Mouse (Mus musculus): ENCODE data around the gene Fbxl18.
A peak's percentile ranks its signal among the peaks of the same experiment; 100 is the strongest.

Gene Fbxl18

DNA sequence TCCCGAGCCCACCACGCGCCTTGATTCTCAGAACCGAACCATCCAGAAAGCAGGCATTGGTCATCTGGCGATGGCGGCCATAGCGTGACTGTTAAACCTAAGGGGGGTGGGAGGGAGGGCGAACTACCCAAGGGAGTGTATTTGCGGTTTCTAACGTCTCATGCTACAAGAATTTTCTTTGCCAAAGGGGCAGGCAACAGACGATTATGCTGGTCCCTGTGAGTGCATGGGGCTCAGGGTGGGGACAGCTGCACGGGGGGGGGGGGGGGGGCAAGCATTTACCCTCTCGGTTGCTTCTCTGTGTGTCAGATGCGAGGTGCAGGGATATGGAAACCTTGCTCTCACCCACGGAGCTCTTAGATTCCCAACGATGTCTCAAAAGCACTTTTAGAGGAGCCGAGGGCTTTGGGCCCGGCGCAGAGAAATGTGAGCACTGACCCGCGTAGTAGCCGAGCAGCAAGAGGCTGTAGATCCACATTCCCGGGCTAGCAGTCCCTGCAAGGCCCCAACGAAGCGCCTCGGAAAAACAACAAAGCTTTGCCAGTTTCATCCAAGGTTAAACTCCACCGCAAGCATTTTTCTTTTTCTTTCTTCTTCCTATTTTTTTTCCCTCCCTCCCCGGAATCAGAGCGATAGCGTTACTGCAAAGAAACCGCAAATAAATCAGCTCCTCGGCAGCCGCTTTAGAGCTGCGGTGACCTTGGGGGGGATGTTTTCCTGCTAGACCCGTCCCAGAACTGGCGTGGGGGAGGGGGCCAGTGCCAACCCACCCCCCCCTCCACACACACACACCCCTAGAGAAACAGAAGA is 72.7 kb downstream of the Fbxl18 start:
- peak; percentile 59 for DNase-seq (ENCODE audit: low spot score)

DNA sequence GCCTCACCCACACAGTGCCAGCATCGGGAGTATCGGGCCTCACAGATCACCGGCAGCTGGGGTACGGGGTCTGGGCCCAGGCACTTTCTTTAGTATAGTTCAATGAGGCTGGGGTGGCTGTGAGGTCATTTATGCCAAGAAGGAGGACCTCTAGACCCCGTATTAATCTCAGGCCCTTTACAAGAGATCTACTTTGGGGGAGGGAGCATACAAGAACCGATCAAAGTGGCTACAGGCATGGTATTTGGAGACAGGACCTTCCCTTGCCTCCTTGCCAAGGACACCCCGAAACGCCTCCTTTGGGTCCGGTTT is 73.3 kb downstream of the Fbxl18 start:
- DNase-seq (ENCODE audit: low spot score) = no peak

DNA sequence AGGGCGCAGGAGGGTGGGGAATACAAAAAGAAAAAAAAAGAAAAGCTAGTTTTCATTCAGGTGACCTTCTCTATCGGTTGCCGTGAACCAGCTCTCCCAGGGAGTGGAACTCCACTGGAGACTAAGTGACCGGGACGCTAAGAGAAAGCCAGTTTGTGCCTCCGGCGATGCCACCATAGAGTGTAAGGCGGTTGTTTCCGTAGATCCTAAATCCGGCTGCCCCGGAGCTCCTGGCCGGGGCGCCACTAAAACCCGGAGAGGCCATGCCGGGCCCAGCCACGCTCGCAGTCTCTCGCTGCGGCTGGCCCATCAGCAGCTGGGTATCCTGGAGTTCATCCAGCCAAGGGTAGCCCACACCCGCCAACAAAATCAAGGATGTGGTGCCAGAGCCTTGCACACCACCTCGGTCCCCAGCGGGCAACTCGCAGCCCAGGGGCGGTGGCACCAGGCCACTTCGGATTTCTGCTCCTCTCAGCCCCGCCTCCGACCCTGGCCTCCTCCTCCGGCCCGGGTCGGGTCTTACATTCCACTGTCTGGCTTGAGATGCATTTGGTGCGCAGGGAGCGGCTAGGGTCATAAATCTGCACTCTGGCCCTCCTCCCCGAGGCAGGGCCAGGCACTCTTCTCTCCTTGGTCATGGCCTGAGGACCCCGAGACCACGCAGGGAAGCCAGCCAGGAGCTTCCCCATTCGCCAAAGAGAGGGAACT is 73.8 kb downstream of the Fbxl18 start:
- DNase-seq (ENCODE audit: low spot score) = peak; percentile 96

DNA sequence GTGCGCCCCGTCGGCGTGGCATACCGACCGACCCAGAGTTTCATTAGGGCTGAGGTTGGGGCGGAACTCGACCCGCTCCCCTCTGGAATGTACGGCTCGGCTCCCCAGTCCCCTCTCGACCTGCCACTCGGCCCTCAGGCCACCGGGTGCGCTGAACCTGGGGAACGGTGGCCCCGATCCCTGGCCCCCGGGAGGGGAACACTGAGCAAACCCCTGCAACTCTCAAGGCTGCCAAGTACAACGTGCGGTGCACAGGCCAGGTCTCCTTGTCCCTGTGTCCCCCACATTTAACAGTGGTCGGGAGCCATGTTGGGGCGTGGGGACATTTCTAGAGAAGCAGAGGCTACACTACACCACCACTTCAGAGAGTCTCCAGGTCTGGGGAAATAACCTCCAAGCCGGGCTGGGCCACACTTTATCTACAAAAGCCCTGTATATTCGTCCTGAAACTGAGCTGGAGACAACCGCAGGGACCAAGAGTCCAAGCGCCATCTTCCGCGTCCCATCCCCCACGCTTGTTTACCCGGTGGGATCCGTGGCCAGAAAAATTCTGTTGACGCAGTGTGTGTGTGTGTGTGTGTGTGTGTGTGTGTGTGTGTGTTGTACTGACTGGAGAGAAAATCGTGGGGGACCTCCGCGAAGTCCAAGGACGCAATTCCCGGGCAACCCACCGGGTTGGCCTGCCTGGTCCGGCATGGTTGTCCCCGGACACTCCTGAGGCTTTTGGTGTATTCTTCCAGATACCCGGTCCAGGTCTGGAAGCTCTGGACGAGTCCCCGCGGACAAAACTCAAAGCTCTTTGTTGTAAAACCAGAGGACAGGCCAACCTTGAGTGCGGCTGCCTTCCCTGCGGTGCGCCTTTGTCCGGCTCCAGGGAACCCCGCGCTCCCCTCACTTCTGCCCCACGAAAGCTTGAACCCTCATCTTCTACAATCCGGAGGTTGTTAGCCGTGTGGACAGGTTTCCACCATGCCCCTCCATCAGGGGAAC is 74.7 kb downstream of the Fbxl18 start:
- peak; percentile 75 for DNase-seq (ENCODE audit: low spot score)

DNA sequence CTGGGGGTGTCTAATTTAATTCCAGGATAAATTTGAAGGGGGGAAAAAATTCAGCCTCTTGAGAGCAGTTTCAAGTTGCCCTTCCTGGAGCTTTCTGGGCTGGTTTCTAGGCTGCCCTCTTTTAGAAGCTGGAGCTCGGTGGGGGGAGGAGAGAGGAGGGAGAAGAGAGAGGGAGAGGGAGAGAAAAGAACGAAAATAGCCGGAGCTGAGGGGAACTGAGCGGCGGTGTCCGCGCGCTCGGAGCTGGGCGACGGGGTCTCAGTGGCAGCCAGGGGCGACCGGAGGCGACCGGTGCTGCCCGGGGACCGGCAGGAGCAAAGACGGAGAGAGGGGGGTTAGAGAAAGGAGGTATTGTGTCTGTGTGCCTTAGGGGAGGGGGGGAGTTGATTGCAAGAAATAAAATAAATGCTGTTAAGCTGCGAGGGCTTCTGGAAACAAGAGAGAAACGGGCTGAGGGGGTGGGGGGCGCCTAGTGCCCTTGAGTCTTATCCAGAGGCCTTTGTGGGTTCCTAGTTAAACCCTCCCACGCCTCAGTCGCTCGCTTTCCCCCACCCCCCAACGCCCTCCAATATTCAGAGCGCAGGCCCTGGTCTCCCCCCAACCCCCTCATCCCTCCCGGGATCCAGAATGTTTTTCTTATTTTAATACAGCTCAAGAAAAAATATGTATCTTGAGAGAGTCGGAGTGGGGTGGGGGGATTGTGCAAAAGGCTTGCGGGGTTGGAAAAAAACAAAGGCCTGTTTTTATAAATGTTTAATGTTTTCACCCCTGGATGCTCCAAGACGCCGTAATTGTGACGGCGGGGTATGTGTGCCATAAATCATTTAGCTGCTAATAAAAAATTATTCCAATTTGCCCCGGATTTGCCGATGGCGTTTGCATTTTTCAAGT is 75.6 kb downstream of the Fbxl18 start:
- DNase-seq (ENCODE audit: low spot score) = peak; percentile 82

DNA sequence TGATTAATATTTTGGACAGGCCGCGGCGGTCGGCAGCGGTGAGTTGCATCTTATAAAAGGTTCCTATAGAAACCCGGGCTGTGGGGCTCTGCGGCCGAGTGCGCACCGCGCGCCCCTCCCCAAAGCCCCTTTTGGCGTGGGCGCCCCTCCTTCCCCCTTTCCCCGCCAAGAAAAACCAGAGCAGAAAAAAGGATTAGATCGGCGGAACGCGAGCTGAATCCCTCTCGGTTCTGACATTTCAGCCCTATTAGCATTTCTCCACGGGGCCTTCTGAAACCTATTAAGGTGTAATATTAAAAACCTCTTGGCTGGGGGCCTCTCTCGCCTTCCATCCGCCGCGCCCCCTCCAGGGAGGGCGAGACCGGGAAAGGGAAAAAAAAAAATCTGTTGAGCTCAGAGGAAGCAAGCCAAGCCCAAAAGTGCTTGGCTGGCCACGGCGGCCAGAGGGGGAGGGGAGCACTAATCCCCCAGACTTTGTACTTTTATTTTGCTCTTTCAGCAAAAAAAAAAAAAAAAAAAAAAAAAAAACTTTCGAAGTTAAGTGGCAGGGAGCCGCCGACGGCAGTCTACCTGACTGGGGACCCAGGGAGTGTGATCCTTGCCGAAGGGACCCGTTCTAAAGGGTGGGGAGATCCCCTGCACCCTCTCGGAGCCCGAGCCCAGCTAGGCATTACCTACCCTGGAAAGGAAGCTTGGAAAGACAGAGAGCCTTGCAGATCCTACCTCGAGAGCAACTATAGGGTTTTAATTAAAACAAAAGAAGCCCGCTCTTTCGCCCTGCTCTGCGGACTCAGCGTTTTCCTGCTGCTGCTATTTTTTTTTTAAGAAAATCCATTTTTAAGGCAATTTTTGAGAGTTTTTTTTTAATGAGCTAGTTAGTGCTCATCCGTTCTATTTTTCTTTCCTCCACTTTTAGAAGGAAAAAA is 76.5 kb downstream of the Fbxl18 start:
- peak; percentile 83 for DNase-seq (ENCODE audit: low spot score)

DNA sequence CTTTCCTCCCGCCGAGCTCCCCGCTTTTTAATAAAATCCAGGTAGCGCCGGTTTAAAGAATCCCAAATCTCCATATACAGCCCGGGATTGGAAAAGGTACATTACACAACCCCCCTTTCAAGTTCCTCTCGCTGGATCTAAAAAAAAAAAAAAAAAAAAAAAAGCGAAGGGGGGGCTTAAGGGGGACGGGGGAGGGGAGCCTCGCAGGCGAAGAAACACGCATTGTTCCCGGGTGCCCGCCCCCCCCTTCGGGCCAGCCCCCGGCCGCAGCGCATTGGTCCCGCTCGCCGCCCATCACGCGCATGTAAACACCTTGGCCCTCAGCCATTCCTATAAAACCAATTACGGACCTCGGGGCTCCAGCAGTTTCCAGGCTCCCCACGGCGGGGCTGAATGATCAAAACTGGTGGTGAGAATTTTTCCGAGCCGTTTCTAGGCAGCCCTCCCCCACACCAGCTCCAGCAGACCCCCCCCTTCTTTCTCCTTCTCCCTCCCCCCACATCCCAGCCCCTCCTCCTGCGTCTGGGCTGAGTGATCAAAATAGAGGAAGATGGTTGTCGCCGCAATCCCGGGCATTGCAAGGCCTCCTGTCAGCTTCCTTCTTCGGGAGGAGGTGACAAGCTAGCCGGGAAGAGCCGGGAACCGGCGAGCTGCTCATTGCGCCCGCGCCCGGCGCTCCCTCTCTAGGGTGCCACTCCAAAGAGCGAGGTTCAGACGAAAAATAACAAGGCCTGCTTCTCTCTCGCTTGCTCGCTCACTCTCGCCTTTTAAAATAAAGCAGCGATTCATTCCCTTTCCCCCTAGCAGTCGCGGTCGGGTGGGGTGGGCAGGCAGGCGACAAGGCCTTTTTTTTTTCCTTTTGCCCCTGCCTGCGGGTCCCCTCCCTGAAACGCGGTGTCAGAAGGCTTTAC is 77.4 kb downstream of the Fbxl18 start, which contains the start of gene Tnrc18:
Gene Tnrc18, minus strand, starts transcription at position 139 of the 911 bp plus-strand sequence.
- DNase-seq (ENCODE audit: low spot score) = peak; percentile 96

Data from embryo, embryonic 10 days (tissue).